Mouse (Mus musculus) brown adipose tissue, adult 24 weeks (tissue): ENCODE data around the gene Rpl4. TPM values are rescaled to one million over a fixed set of nuclear protein-coding genes. Genes with fewer than 3 reads are reported as not detected.
"Not testable (repeated sequence)": the region's sequence is repeated elsewhere in the genome, so short reads cannot be mapped to it uniquely, and the experiment has no call there.

Experiments used
- H3K27ac ChIP-seq: fragments of 200-500 bp; replicated peaks from 2 replicates; pipeline ENCODE4 v1.5.1; 2012; ENCODE audit warnings: low read depth, mild to moderate bottlenecking, low read length
- H3K4me1 ChIP-seq: fragments of 200-500 bp; 2 replicates; pipeline ENCODE4 v1.6.1; 2012; ENCODE audit warnings: low read length, mixed read lengths; ENCODE audit not compliant: control insufficient read depth, insufficient read depth, insufficient read length
- H3K4me3 ChIP-seq: fragments of 200-500 bp; 2 replicates; pipeline ENCODE4 v1.5.1; 2012; ENCODE audit warnings: low read depth, mild to moderate bottlenecking, low read length, moderate library complexity; ENCODE audit not compliant: insufficient read depth
- polyA plus RNA-seq: library from polyadenylated mRNA; stranded (reverse); fragments of >200 nt; gene quantifications from 2 replicates; pipeline ENCODE4 v1.2.4, GENCODE M21; 2012; ENCODE audit not compliant: missing spikeins, insufficient read depth, insufficient read length

The Rpl4 gene
- polyA plus RNA-seq: 420 and 430 TPM in 2 replicates

DNA sequence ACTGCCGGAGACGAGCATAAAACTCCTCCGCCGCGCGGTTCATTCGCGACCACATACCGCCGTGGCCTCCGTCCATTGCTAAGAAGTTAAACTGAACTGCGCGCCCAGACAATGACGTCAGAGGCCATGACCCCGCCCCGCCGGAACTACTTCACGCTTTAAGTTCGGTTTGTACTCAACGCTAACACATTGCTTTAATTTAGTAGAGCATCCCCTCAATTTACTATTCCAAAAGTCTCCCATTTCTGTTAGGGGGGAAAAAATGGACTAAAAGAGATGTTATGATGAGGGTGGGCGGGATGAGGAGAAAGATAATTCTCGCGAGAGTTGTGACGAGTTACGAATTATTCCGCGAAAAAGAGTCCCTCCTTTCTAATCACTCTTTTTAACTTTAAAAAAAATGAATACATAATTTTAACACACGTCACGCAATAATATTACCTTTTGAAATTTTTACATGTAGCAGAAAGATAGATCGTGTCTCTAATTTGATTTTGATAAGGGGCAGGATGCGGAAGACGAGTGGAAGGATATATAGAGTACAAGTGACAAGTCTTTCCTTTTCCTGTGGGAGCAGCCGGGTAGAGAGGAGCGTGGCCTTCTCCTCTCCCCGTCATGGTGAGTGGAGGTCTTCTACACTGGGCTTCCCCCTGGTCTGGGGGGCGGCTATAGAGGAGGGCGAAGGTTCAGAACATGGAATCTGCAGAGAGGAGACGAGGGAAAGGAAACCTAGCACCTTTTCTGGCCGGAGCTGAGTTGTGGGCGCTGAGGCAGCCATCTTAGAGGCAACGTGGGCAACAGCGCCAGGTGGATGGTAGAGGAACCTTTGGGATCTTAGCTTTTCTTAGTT lies at the start of gene Rpl4, which contains the start of gene Zwilch:
Gene Rpl4 (plus strand): TSS at position 560 of the 850 bp plus-strand sequence.
Gene Zwilch (minus strand): TSS at position 289 of the 850 bp plus-strand sequence.
- peak within 1 kb of the TSS; percentile 88 for H3K4me3 ChIP-seq
- H3K27ac ChIP-seq: peak within 1 kb of the TSS; percentile 99
- H3K4me1 ChIP-seq: no peaks in the 10 kb centered on the region

DNA sequence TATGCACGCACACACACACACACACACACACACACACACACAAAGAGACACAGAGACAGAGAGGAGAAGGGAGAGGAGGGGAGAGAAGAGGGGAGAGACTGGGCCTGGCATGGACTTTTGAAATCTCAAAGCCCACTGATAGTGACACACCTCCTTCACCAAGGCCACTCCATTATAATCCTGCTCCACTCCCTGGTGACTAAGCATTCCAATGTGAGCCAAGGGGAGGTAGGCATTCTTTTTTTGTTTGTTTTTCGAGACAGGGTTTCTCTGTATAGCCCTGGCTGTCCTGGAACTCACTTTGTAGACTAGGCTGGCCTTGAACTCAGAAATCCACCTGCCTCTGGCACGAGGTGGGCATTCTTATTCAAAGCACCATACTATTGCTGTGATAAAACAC lies 48.3 kb upstream of the Rpl4 start:
- not testable (repeated sequence) for H3K4me3 ChIP-seq, H3K27ac ChIP-seq, H3K4me1 ChIP-seq

GRCm38 (mm10) chr9:64125307-64125706 lies 47.9 kb upstream of the Rpl4 start:
- Histone ChIP-seq H3K4me1 (no peaks in the 10 kb centered on the region), H3K27ac (no peak overlapping the region), H3K4me3 (no peak overlapping the region)

DNA sequence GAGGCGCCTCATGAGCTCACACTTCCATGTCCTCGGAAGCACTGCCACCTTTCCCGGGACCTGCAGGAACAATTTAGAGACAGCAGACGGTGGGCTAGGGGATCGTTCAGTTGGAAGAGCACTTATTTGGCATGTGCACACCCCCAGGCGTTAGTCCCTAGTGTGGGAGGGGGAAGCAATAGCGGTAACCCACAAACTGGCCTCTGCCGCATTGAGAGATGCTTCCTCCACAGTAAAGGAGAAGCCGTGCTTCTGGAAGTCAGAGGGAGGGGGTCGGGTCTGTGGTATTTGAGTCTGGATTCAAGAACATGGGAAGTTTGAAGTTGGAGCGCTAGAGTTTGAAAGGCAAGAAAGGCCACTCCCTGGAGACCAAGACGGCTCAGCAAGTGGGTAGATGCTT lies 47.1 kb upstream of the Rpl4 start:
- Histone ChIP-seq H3K4me3 (no peak overlapping the region), H3K27ac (no peak overlapping the region), H3K4me1 (no peaks in the 10 kb centered on the region)

- H3K27ac ChIP-seq: no peak overlapping the region
- no peaks in the 10 kb centered on the region for H3K4me1 ChIP-seq
- H3K4me3 ChIP-seq: no peak overlapping the region
Measured at GRCm38 (mm10) chr9:64131623-64132022, 41.6 kb upstream of the Rpl4 start.

- not testable (repeated sequence) for H3K4me3 ChIP-seq, H3K4me1 ChIP-seq, H3K27ac ChIP-seq
Measured at GRCm38 (mm10) chr9:64138896-64139295, 34.3 kb upstream of the Rpl4 start.

GRCm38 (mm10) chr9:64139879-64140278 lies 33.3 kb upstream of the Rpl4 start:
- no peak overlapping the region for H3K27ac ChIP-seq
- no peak overlapping the region for H3K4me3 ChIP-seq
- H3K4me1 ChIP-seq: no peaks in the 10 kb centered on the region

- H3K27ac ChIP-seq: no peak overlapping the region
- H3K4me3 ChIP-seq: no peak overlapping the region
- H3K4me1 ChIP-seq: no peaks in the 10 kb centered on the region
Measured at GRCm38 (mm10) chr9:64156641-64157040, 16.5 kb upstream of the Rpl4 start.

DNA sequence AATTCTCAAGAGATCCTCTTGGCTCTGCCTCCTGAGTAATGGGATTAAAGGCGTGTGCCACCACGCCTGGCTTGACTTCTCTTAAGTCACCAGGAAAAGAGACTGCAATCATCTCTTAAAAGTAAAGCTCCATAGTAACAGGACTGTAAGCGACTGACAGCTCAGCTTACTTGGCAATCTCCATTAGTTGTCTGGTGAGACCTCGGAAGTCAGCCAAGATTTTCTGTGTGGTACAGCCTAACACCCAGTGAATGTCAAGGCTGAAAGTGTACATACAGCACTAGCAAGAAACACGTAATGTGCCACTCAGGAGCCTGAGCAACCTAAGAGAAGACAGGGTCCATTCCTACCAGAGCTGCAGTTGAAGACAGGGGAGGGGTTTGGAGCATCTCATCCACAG lies 12.7 kb upstream of the Rpl4 start:
- no peaks in the 10 kb centered on the region for H3K4me1 ChIP-seq
- H3K4me3 ChIP-seq: no peak overlapping the region
- H3K27ac ChIP-seq: no peak overlapping the region

DNA sequence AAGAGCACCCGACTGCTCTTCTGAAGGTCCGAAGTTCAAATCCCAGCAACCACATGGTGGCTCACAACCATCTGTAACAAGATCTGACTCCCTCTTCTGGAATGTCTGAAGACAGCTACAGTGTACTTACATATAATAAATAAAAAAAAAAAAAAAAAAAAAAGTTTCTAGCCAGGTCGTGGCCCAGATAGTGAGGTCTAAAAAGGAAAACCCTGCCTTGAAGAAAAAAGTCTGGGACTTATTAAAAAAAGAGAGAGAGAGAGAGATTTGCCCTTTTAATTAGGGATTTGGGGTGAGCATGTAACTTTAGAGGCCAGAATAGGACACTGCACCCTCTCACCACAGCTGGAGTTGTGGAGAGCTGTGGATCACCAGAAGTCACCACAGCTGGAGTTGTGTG lies 3.2 kb upstream of the Rpl4 start:
- not testable (repeated sequence) for H3K27ac ChIP-seq, H3K4me1 ChIP-seq, H3K4me3 ChIP-seq

- H3K4me3 ChIP-seq: peak overlapping the region; percentile 80
- H3K4me1 ChIP-seq: no peaks in the 10 kb centered on the region
- no peak overlapping the region for H3K27ac ChIP-seq
Measured at GRCm38 (mm10) chr9:64172145-64172815, 895 bp upstream of the Rpl4 start.

- Histone ChIP-seq H3K4me3 (peak overlapping the region; percentile 88), H3K27ac (peak overlapping the region; percentile 85), H3K4me1 (no peaks in the 10 kb centered on the region)
Measured at GRCm38 (mm10) chr9:64173666-64174220, 568 bp downstream of the Rpl4 start.

DNA sequence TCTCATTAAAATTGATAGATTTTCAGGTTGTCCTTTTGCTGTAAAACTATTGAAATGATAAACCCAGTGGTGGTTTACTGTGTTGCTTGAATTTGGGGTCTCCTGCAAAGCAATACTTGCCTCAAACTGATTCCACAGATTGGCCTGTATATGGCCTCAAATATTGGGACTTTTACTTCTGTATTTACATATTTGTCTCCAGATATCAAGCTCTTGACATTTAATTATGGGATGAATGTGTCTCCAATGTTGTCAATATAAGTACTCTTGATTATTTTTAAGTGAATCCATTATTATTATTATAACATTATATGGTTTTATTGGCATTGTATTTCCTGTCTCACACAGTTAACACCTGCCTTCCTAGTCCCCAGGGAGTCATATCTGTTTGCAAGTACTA lies 1.2 kb downstream of the Rpl4 start:
- H3K4me3 ChIP-seq: peak overlapping the region; percentile 88; the same call in 1 of the 2 replicates
- H3K27ac ChIP-seq: no peak overlapping the region
- no peaks in the 10 kb centered on the region for H3K4me1 ChIP-seq

DNA sequence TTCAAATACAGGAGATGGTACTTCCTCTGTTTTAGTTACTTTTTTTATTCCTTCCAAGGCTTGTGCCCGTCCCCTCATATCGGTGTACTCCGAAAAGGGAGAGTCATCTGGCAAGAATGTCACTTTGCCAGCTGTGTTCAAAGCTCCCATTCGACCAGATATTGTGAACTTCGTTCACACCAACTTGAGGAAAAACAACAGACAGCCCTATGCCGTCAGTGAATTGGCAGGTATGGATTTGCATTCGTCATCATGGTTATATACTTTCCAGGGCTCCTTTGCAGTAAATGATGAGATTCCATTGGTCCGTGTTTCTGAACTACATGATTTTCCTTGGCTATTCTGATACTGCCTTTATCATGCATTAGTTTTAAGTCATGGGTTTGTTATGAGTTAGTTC lies 1.6 kb downstream of the Rpl4 start:
- Histone ChIP-seq H3K27ac (no peak overlapping the region), H3K4me1 (peaks cover under 1% of the 10 kb centered on the region; the same call in 1 of the 2 replicates), H3K4me3 (peak overlapping the region; percentile 15; the same call in 1 of the 2 replicates)

DNA sequence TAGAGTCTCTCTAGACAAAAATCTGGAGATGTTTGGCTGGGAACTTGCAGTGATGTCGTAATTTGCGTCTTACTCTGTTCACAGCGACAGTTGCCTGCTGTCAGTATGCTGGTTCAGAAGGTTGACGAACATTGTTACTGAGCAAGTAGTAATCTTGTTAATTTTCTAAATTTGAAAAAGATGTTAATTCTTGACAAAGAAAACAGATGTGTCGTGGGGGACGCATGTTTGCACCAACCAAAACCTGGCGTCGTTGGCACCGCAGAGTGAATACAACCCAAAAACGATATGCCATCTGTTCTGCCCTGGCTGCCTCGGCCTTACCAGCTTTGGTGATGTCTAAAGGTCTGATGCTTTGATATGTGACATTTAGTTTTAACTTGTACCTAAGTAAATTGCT lies 2.2 kb downstream of the Rpl4 start:
- no peak overlapping the region for H3K27ac ChIP-seq
- H3K4me3 ChIP-seq: no peak overlapping the region
- H3K4me1 ChIP-seq: peaks cover 4% of the 10 kb centered on the region; the same call in 1 of the 2 replicates
